7 mouse cellular contexts compared by ENCODE assay signal in the genomic region with DNA sequence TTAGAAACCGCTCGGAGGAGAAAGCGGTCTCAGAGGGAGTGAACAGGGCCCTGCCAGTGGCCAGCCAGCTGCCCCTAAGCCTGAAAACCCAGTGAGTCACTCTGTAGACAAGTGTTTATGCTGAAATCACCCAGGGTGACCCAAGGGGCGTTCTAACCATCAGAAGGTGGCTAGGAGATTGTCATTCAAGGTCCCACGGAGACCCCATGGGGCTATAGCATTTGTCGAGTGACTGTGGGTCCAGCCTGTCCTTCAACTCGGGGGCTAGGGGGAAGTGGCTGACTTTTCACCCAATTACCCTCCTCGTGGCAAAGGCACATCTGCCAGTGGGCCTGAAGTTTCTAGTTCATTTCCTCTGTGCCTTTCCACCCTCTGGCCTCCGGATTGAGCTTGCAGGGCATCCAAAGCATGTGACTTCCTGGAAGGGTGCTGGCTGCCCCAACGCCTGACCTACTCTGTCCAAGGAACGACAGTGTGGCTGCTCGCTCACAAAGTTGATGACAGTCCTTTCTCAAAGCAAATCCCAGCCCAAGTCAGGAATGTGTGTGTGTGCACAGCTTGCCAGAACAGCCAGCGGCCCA.
DNase-seq lines count a peak whose midpoint lies in the region; ATAC-seq and TF ChIP-seq lines count a peak whose summit lies in the region.

No protein-coding gene starts in this region.

- 0 out of 2 replicates have a peak overlapping the region, but pooled peaks have one; percentile 29 for H3K9ac ChIP-seq in hindbrain, embryonic 13.5 days
- no peak overlapping the region for H3K9ac ChIP-seq in liver, adult 2 months (ENCODE audit: low read depth, low read length)
- H3K9ac ChIP-seq in midbrain, postnatal 0 days (replicated peaks; ENCODE audit: low read length, poor library complexity, severe bottlenecking): no peak overlapping the region

- peak overlapping the region; percentile 19 for H3K4me3 ChIP-seq in gastrocnemius, adult 2 months
- no peak overlapping the region for H3K4me3 ChIP-seq in hindbrain, embryonic 13.5 days
- H3K4me3 ChIP-seq in liver, adult 2 months (ENCODE audit: insufficient read depth, low read depth, low read length): no peak overlapping the region
- H3K4me3 ChIP-seq in midbrain, postnatal 0 days (ENCODE audit: low read depth, low read length): no peak overlapping the region

- H3K4me1 ChIP-seq in hindbrain, embryonic 13.5 days (replicated peaks): peaks cover 67% of the 10 kb centered on the region
- H3K4me1 ChIP-seq in liver, adult 2 months (ENCODE audit: control insufficient read depth, insufficient read depth, low read length): peaks cover 9% of the 10 kb centered on the region
- peaks cover 12% of the 10 kb centered on the region; the same call in 1 of the 2 replicates for H3K4me1 ChIP-seq in midbrain, postnatal 0 days (ENCODE audit: insufficient read depth, low read length)

- H3K79me2 ChIP-seq in liver, adult 2 months (ENCODE audit: control insufficient read depth, insufficient read depth, low read length): no peaks in the 10 kb centered on the region

- TF ChIP-seq POLR2A in liver, adult 2 months (IDR thresholded peaks at IDR 0.05; ENCODE audit: extremely low read depth, insufficient read depth, low read length): no peak

- H3K4me2 ChIP-seq in hindbrain, embryonic 13.5 days: no peak overlapping the region
- no peak overlapping the region for H3K4me2 ChIP-seq in midbrain, postnatal 0 days (ENCODE audit: low read depth, low read length, poor library complexity, severe bottlenecking)

- ATAC-seq in hindbrain, embryonic 13.5 days (ENCODE audit: low FRiP score): no peak; the same call in 1 of the 2 replicates
- 0 out of 2 replicates have a peak, but pooled peaks have one; percentile 45 for ATAC-seq in midbrain, postnatal 0 days (ENCODE audit: low FRiP score)
- no peak for ATAC-seq in megakaryocyte-erythroid progenitor cell, adult 5-6 weeks (replicated peaks; ENCODE audit: low FRiP score, low TSS enrichment, poor library complexity, severe bottlenecking)

- H3K9me3 ChIP-seq in hindbrain, embryonic 13.5 days: no peaks in the 10 kb centered on the region
- no peaks in the 10 kb centered on the region for H3K9me3 ChIP-seq in midbrain, postnatal 0 days (ENCODE audit: low read length)

- H3K27ac ChIP-seq in gastrocnemius, adult 2 months: peak overlapping the region; percentile 82
- peak overlapping the region; percentile 78 for H3K27ac ChIP-seq in hindbrain, embryonic 13.5 days
- H3K27ac ChIP-seq in liver, adult 2 months (replicated peaks; ENCODE audit: insufficient read depth, low read depth, low read length): peak overlapping the region; percentile 53
- H3K27ac ChIP-seq in midbrain, postnatal 0 days (ENCODE audit: low read depth, low read length): peak overlapping the region; percentile 59

- peak; percentile 77 for DNase-seq in NIH3T3 (ENCODE audit: low read depth)
- DNase-seq in adrenal gland, postnatal 36 days: peak; percentile 55 to 73
- peak; percentile 84 for DNase-seq in gastrocnemius, adult 2 months
- peak; percentile 48 for DNase-seq in liver, adult 2 months (ENCODE audit: extremely low read depth, low read depth, low spot score)
- DNase-seq in midbrain, postnatal 0 days (ENCODE audit: low spot score): peak; percentile 70

- intact Hi-C loops in gastrocnemius, adult 2 months (cut with DNase I): no loop called here

- TF ChIP-seq CTCF in gastrocnemius, adult 2 months (IDR thresholded peaks at IDR 0.05): no peak
- no peak for TF ChIP-seq CTCF in liver, adult 2 months (IDR thresholded peaks at IDR 0.05; ENCODE audit: low read depth, low read length)
- TF ChIP-seq CTCF in midbrain, postnatal 0 days (IDR thresholded peaks at IDR 0.05): no peak

- 0 out of 2 replicates have a peak, but pooled peaks cover 4% of the 10 kb centered on the region for H3K27me3 ChIP-seq in hindbrain, embryonic 13.5 days
- no peaks in the 10 kb centered on the region for H3K27me3 ChIP-seq in liver, adult 2 months (ENCODE audit: control insufficient read depth, insufficient read depth, low read length)
- H3K27me3 ChIP-seq in midbrain, postnatal 0 days (ENCODE audit: insufficient read depth, low read length): no peaks in the 10 kb centered on the region

- H3K36me3 ChIP-seq in hindbrain, embryonic 13.5 days: no peaks in the 10 kb centered on the region
- H3K36me3 ChIP-seq in liver, adult 2 months (ENCODE audit: control insufficient read depth, insufficient read depth, low read length): no peaks in the 10 kb centered on the region
- no peaks in the 10 kb centered on the region for H3K36me3 ChIP-seq in midbrain, postnatal 0 days (ENCODE audit: insufficient read depth, low read length)

- 23% methylated on average over 13 of the region's 13 CpGs for WGBS in hindbrain, embryonic 13.5 days
- WGBS in liver, adult 2 months: 61% methylated on average over 13 of the region's 13 CpGs
- 23% methylated on average over 13 of the region's 13 CpGs for WGBS in midbrain, postnatal 0 days
